Comparison of ENCODE assay signal across 26 mouse cellular contexts in genomic region chr14:13440723-13441122, GRCm38 (mm10).
A peak's percentile ranks its signal among the peaks of the same experiment; 100 is the strongest.
DNase-seq lines count a peak whose midpoint lies in the region; ATAC-seq and TF ChIP-seq lines count a peak whose summit lies in the region.
"Had no signal": no experiment of that assay in that cellular context is flagged by ENCODE, and none has a peak within 500 bp of the region (broad histone marks: within the 10 kb centered on the region; RNA-seq: fewer than 3 reads in every experiment).

No protein-coding gene starts in this region.

- no peaks in the 10 kb centered on the region for H3K9me3 ChIP-seq in kidney, postnatal 0 days (replicated peaks; ENCODE audit: low read length)
- H3K9me3 ChIP-seq in midbrain, embryonic 13.5 days = no peaks in the 10 kb centered on the region
- no peaks in the 10 kb centered on the region for H3K9me3 ChIP-seq in midbrain, embryonic 10.5 days (replicated peaks)
- H3K9me3 ChIP-seq in limb, embryonic 15.5 days = no peaks in the 10 kb centered on the region
- H3K9me3 ChIP-seq: forebrain, embryonic 10.5 days; forebrain, embryonic 13.5 days; heart, embryonic 12.5 days; heart, embryonic 15.5 days; hindbrain, embryonic 10.5 days; hindbrain, embryonic 13.5 days had no signal

- H3K4me1 ChIP-seq in kidney, postnatal 0 days (replicated peaks; ENCODE audit: insufficient read depth, low read length) = no peaks in the 10 kb centered on the region
- no peaks in the 10 kb centered on the region for H3K4me1 ChIP-seq in midbrain, embryonic 13.5 days (replicated peaks)
- H3K4me1 ChIP-seq in midbrain, embryonic 10.5 days = 0 out of 2 replicates have a peak, but pooled peaks cover 4% of the 10 kb centered on the region
- H3K4me1 ChIP-seq in limb, embryonic 15.5 days = no peaks in the 10 kb centered on the region
- H3K4me1 ChIP-seq: forebrain, embryonic 13.5 days; heart, embryonic 12.5 days; heart, embryonic 15.5 days; hindbrain, embryonic 10.5 days; hindbrain, embryonic 13.5 days had no signal

- 79% methylated on average over 6 of the region's 6 CpGs for WGBS in kidney, postnatal 0 days
- 80% methylated on average over 6 of the region's 6 CpGs for WGBS in midbrain, embryonic 13.5 days
- 79% methylated on average over 6 of the region's 6 CpGs for WGBS in midbrain, embryonic 10.5 days
- 71% methylated on average over 6 of the region's 6 CpGs for WGBS in limb, embryonic 15.5 days

- no peak overlapping the region for H3K4me2 ChIP-seq in kidney, postnatal 0 days (ENCODE audit: low read length)
- H3K4me2 ChIP-seq in midbrain, embryonic 13.5 days (replicated peaks) = no peak overlapping the region
- H3K4me2 ChIP-seq in limb, embryonic 15.5 days = no peak overlapping the region
- H3K4me2 ChIP-seq: forebrain, embryonic 13.5 days; heart, embryonic 12.5 days; heart, embryonic 15.5 days; hindbrain, embryonic 13.5 days had no signal

- no peaks in the 10 kb centered on the region for H3K36me3 ChIP-seq in kidney, postnatal 0 days (ENCODE audit: insufficient read depth, low read length)
- H3K36me3 ChIP-seq in midbrain, embryonic 13.5 days = no peaks in the 10 kb centered on the region
- H3K36me3 ChIP-seq in midbrain, embryonic 10.5 days = no peaks in the 10 kb centered on the region
- no peaks in the 10 kb centered on the region for H3K36me3 ChIP-seq in limb, embryonic 15.5 days
- H3K36me3 ChIP-seq: forebrain, embryonic 10.5 days; heart, embryonic 12.5 days; heart, embryonic 15.5 days; hindbrain, embryonic 10.5 days; hindbrain, embryonic 13.5 days had no signal

- no peak for TF ChIP-seq CTCF in kidney, postnatal 0 days (IDR thresholded peaks at IDR 0.05; ENCODE audit: low read depth)

- ATAC-seq in cerebellum, adult (ENCODE audit: insufficient number of reproducible peaks, low FRiP score, low TSS enrichment) = peak; percentile 20; the same call in 1 of the 2 replicates
- ATAC-seq in kidney, postnatal 0 days (replicated peaks; ENCODE audit: low FRiP score, low read depth) = 0 out of 2 replicates have a peak, but pooled peaks have one; percentile 17
- ATAC-seq in midbrain, embryonic 13.5 days = 0 out of 2 replicates have a peak, but pooled peaks have one; percentile 20
- ATAC-seq in limb, embryonic 15.5 days (ENCODE audit: insufficient number of reproducible peaks, low FRiP score, low TSS enrichment, low read depth) = 0 out of 2 replicates have a peak, but pooled peaks have one; percentile 24
- ATAC-seq: activated CD4-positive, CD25-positive, alpha-beta regulatory T cell, adult 4 months; forebrain, embryonic 13.5 days; forebrain, embryonic 16.5 days; hindbrain, embryonic 16.5 days had no signal

- no peaks in the 10 kb centered on the region for H3K27me3 ChIP-seq in kidney, postnatal 0 days (ENCODE audit: insufficient read depth, low read length)
- H3K27me3 ChIP-seq in midbrain, embryonic 13.5 days = no peaks in the 10 kb centered on the region
- H3K27me3 ChIP-seq in midbrain, embryonic 10.5 days (ENCODE audit: low read depth, poor library complexity, severe bottlenecking) = no peaks in the 10 kb centered on the region
- H3K27me3 ChIP-seq in limb, embryonic 15.5 days = no peaks in the 10 kb centered on the region
- H3K27me3 ChIP-seq: forebrain, embryonic 13.5 days; heart, embryonic 12.5 days; heart, embryonic 15.5 days; hindbrain, embryonic 13.5 days had no signal

- no peak overlapping the region for H3K9ac ChIP-seq in kidney, postnatal 0 days (ENCODE audit: low read depth, low read length)
- no peak overlapping the region for H3K9ac ChIP-seq in midbrain, embryonic 13.5 days (replicated peaks)
- no peak overlapping the region for H3K9ac ChIP-seq in limb, embryonic 15.5 days
- H3K9ac ChIP-seq: forebrain, embryonic 13.5 days; heart, embryonic 12.5 days; heart, embryonic 15.5 days; hindbrain, embryonic 13.5 days had no signal

- no peak overlapping the region for H3K4me3 ChIP-seq in kidney, postnatal 0 days (replicated peaks; ENCODE audit: low read depth, low read length)
- H3K4me3 ChIP-seq in midbrain, embryonic 13.5 days (replicated peaks) = no peak overlapping the region
- no peak overlapping the region for H3K4me3 ChIP-seq in midbrain, embryonic 10.5 days
- no peak overlapping the region for H3K4me3 ChIP-seq in limb, embryonic 15.5 days
- H3K4me3 ChIP-seq: forebrain, embryonic 10.5 days; forebrain, embryonic 13.5 days; heart, adult 2 months; heart, embryonic 12.5 days; heart, embryonic 15.5 days; hindbrain, embryonic 10.5 days; hindbrain, embryonic 13.5 days had no signal

- DNase-seq in cerebellum, adult 9-11 months = no peak
- DNase-seq in kidney, postnatal 0 days (ENCODE audit: low spot score) = no peak
- no peak for DNase-seq in kidney, adult 18-20 months
- DNase-seq in midbrain, embryonic 10.5 days (ENCODE audit: low spot score) = no peak
- DNase-seq: adrenal gland, adult 8-10 months; adrenal gland, postnatal 25 days; cerebellum, adult 18-20 months; cerebellum, adult 9-10 months; cerebellum, postnatal 25 days; gastrocnemius, postnatal 10 days; gastrocnemius, postnatal 36 days; heart, adult 2 months; heart, postnatal 10 days; heart, postnatal 36 days had no signal

- H3K27ac ChIP-seq in kidney, postnatal 0 days = no peak overlapping the region
- H3K27ac ChIP-seq in midbrain, embryonic 13.5 days = no peak overlapping the region
- H3K27ac ChIP-seq in midbrain, embryonic 10.5 days (replicated peaks) = no peak overlapping the region
- no peak overlapping the region for H3K27ac ChIP-seq in limb, embryonic 15.5 days
- H3K27ac ChIP-seq: forebrain, embryonic 10.5 days; forebrain, embryonic 13.5 days; heart, adult 2 months; heart, embryonic 15.5 days; hindbrain, embryonic 10.5 days; hindbrain, embryonic 13.5 days had no signal
